Mouse (Mus musculus) intestine, embryonic 16.5 days (tissue): Measurements from ENCODE around the gene Cradd. TPM values are rescaled to one million over a fixed set of nuclear protein-coding genes. Genes with fewer than 3 reads are reported as not detected.

Source experiments
- ATAC-seq: fragments of 200-750 bp; cut with Nextera tagmentation; 2 replicates; pipeline ENCODE4 v1.8.0; 2017; ENCODE audit warnings: moderate TSS enrichment, moderate library complexity
- H3K27ac ChIP-seq: fragments of 300-500 bp; sonication (generic); 2 replicates; pipeline ENCODE4 v1.5.1; 2014; ENCODE audit warnings: mild to moderate bottlenecking, low read length
- H3K27me3 ChIP-seq: fragments of 300-500 bp; sonication (generic); replicated peaks from 2 replicates; pipeline ENCODE4 v1.6.1; 2014; ENCODE audit warnings: low read length, control low read depth, mixed read lengths; ENCODE audit not compliant: control insufficient read depth, insufficient read depth
- H3K36me3 ChIP-seq: fragments of 300-500 bp; sonication (generic); 2 replicates; pipeline ENCODE4 v1.6.1; 2014; ENCODE audit warnings: low read length, control low read depth; ENCODE audit not compliant: control insufficient read depth, insufficient read depth
- H3K4me1 ChIP-seq: fragments of 300-500 bp; sonication (generic); 2 replicates; pipeline ENCODE4 v1.6.1; 2014; ENCODE audit warnings: low read length, control low read depth, mixed read lengths; ENCODE audit not compliant: control insufficient read depth, insufficient read depth
- H3K4me2 ChIP-seq: fragments of 300-500 bp; sonication (generic); 2 replicates; pipeline ENCODE4 v1.6.1; 2014; ENCODE audit warnings: low read depth, low read length, control low read depth
- H3K4me3 ChIP-seq: fragments of 300-500 bp; sonication (generic); 2 replicates; pipeline ENCODE4 v1.5.1; 2014; ENCODE audit warnings: mild to moderate bottlenecking, low read length
- H3K9ac ChIP-seq: fragments of 300-500 bp; sonication (generic); 2 replicates; pipeline ENCODE4 v1.6.1; 2014; ENCODE audit warnings: low read depth, low read length
- H3K9me3 ChIP-seq: fragments of 300-500 bp; sonication (generic); 2 replicates; pipeline ENCODE4 v1.6.1; 2016; ENCODE audit warnings: low read length, control low read depth; ENCODE audit not compliant: control insufficient read depth
- WGBS: fragments of 180-500 bp; shearing (Covaris S2); extraction: QIAGEN DNeasy Blood & Tissue Kit; methylation state at CpG from one replicate; pipeline ENCODE4 v1.1.7; 2014; 5-methylcytosine and 5-hydroxymethylcytosine counted together
- polyA plus RNA-seq: library from polyadenylated mRNA; unstranded; fragments of >200 nt; fragmentation: Nextera tagmentation; extraction: Ambion mirVana; gene quantifications from 2 replicates; pipeline ENCODE4 v1.2.1, GENCODE M21; 2015

Cradd gene
- polyA plus RNA-seq, 1 experiment from 2014 or later: 11.8 TPM

- H3K4me3 ChIP-seq: no peak overlapping the region
- 0 out of 2 replicates have a peak, but pooled peaks cover 6% of the 10 kb centered on the region for H3K4me1 ChIP-seq
- H3K27me3 ChIP-seq: no peaks in the 10 kb centered on the region
- no peaks in the 10 kb centered on the region for H3K36me3 ChIP-seq
- 84% methylated on average over 8 of the region's 8 CpGs for WGBS
- no peak for ATAC-seq
- no peaks in the 10 kb centered on the region for H3K9me3 ChIP-seq
- no peak overlapping the region for H3K4me2 ChIP-seq
- H3K9ac ChIP-seq: no peak overlapping the region
- no peak overlapping the region for H3K27ac ChIP-seq
Observed at GRCm38 (mm10) chr10:95300178-95300793, 23.6 kb downstream of the Cradd start.

DNA sequence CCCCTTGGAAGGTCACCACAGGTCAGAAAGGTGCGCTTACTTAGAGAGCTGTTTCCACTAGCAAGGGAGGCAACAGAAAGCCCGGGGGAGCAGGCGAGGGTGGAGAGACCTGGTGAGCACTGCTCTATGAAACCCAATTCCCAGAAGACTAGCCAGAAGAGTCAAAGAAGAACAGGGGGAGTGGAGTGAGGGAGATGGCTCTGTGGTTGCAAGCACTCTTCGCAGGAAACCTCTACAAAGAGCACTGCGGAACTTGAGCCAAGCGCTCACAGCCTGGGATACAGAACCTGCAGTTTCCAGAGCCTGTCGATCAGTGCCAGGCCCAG, 24.2 kb downstream of the Cradd start:
- H3K4me3 ChIP-seq: no peak overlapping the region
- no peak overlapping the region for H3K9ac ChIP-seq
- H3K27ac ChIP-seq: no peak overlapping the region
- no peak overlapping the region for H3K4me2 ChIP-seq
- H3K9me3 ChIP-seq: no peaks in the 10 kb centered on the region
- no peaks in the 10 kb centered on the region for H3K36me3 ChIP-seq
- 75% methylated on average over 7 of the region's 7 CpGs for WGBS
- no peaks in the 10 kb centered on the region for H3K27me3 ChIP-seq
- ATAC-seq: no peak
- H3K4me1 ChIP-seq: 0 out of 2 replicates have a peak, but pooled peaks cover 6% of the 10 kb centered on the region

DNA sequence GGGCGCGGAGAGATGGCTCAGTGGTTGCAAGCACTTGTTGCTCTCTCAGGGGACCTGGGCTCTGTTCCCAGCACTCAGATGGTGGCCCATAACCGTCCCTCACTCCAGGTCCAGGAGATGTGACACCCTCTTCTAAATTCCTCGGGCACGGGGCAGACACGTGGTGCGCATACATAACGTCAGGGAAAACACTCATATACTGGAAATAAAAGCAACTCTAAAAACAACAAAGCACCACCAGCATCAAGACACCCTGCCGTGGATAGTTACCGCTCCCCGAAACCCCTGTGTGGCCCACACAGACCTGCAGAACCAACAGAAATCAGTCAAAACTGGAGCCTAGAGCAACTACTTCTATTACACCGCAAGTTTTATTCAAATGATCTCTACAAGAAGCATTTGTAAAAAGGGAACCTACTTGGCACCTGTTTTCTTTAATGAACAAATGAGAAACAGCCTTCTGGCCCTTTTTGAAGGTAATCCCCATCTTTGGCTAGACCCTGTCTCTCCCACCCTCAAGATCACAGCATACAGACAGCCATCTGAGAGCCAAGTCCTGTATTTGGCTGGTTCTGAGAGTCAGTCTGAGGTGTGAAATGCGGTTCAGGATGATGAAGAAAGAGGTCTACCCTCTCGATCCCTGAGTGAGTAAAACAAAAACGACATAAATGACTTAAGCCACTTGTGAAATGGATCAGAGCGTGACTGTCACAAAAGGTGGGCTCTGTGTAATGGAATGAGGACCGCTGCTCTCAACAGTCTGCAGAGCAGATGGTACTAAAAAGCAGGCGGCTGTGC, 24.7 kb downstream of the Cradd start:
- H3K4me2 ChIP-seq: no peak overlapping the region
- no peak overlapping the region for H3K27ac ChIP-seq
- 84% methylated on average over 18 of the region's 18 CpGs for WGBS
- no peaks in the 10 kb centered on the region for H3K36me3 ChIP-seq
- no peaks in the 10 kb centered on the region for H3K27me3 ChIP-seq
- H3K4me3 ChIP-seq: no peak overlapping the region
- no peaks in the 10 kb centered on the region for H3K9me3 ChIP-seq
- no peak overlapping the region for H3K9ac ChIP-seq
- no peak for ATAC-seq
- H3K4me1 ChIP-seq: 0 out of 2 replicates have a peak, but pooled peaks cover 4% of the 10 kb centered on the region

GRCm38 (mm10) chr10:95298504-95298903, 25.4 kb downstream of the Cradd start:
- ATAC-seq: no peak
- Histone ChIP-seq H3K4me2 (no peak overlapping the region), H3K9ac (no peak overlapping the region), H3K36me3 (no peaks in the 10 kb centered on the region), H3K9me3 (no peaks in the 10 kb centered on the region), H3K4me3 (no peak overlapping the region), H3K27ac (no peak overlapping the region), H3K4me1 (no peaks in the 10 kb centered on the region), H3K27me3 (no peaks in the 10 kb centered on the region)
- 82% methylated on average over 6 of the region's 6 CpGs for WGBS

- H3K36me3 ChIP-seq: no peaks in the 10 kb centered on the region
- ATAC-seq: no peak
Observed at GRCm38 (mm10) chr10:95297690-95298104, 26.2 kb downstream of the Cradd start.

DNA sequence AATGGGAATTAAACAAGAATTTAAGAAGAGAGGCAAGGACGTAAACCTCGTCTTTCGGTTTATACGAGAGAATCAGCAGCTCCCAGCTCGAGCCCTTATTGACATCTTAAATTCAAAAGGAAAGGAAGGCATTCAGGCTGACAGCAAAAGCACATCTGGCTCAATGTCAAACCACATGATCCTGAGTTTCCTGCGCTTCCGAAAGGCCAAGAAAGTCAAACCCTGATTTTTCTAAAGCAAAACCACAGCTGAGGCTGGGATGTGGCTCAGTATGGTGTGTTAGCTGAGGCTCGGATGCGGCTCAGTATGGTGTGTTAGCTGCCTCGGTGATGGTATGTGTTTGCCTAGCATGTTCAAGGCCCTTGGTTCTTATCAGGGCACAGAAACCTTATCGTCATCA, 26.9 kb downstream of the Cradd start:
- Histone ChIP-seq H3K9ac (no peak overlapping the region), H3K27ac (no peak overlapping the region), H3K4me3 (no peak overlapping the region), H3K27me3 (no peaks in the 10 kb centered on the region), H3K36me3 (no peaks in the 10 kb centered on the region), H3K9me3 (no peaks in the 10 kb centered on the region), H3K4me1 (no peaks in the 10 kb centered on the region), H3K4me2 (no peak overlapping the region)
- ATAC-seq: no peak
- 54% methylated on average over 11 of the region's 11 CpGs for WGBS

More at GRCm38 (mm10) chr10:95297690-95298104, 26.2 kb downstream of the Cradd start:
- 81% methylated on average over 9 of the region's 9 CpGs for WGBS
- no peak overlapping the region for H3K9ac ChIP-seq
- no peaks in the 10 kb centered on the region for H3K4me1 ChIP-seq
- H3K4me2 ChIP-seq: no peak overlapping the region
- no peaks in the 10 kb centered on the region for H3K27me3 ChIP-seq
- no peak overlapping the region for H3K4me3 ChIP-seq
- no peak overlapping the region for H3K27ac ChIP-seq
- H3K9me3 ChIP-seq: no peaks in the 10 kb centered on the region

DNA sequence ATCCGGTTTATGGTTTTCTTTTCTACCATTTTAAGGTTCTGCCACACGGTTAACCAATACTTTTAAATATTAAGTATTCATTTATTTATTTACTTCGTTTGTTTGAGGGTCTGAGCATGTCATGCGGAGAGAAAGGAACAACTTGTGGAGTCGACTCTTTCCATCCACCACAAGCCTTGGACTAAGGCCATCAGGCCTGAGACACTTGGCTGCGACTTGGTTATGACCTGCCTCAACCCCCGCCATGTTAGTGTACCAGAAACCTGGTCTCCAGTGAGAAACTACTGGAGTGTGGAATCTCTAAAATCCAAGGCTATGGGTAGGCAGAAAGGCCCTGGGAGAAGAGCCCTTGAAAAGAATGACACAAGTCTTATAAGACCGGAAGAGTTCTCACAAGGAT, 30.7 kb downstream of the Cradd start:
- no peak overlapping the region for H3K4me2 ChIP-seq

DNA sequence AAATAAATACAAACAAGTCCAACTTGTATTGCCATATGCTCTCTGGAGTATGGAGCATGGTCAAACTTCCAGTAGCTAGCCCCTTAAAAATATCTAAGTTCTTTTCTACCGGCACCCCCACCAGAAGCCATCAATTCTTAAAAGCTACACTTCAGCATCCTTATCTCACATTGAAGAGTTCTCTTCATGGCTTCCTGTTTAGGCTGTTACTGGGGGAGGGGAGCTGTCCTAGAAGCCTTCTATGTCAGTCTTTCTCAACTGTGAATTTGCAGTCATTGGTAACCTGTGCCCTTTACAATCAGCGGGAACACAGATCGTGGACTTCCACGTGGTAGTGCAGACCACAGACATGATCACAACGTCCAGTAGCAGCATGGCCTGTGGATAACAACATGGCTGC, 31.7 kb downstream of the Cradd start:
- Histone ChIP-seq H3K9ac (no peak overlapping the region), H3K4me1 (no peaks in the 10 kb centered on the region), H3K36me3 (no peaks in the 10 kb centered on the region), H3K4me3 (no peak overlapping the region), H3K4me2 (no peak overlapping the region), H3K9me3 (no peaks in the 10 kb centered on the region), H3K27ac (no peak overlapping the region), H3K27me3 (no peaks in the 10 kb centered on the region)
- WGBS: 85% methylated on average over 5 of the region's 5 CpGs
- no peak for ATAC-seq

More for the DNA sequence above, 30.7 kb downstream of the Cradd start:
- no peaks in the 10 kb centered on the region for H3K9me3 ChIP-seq
- WGBS: 89% methylated on average over 8 of the region's 8 CpGs
- no peaks in the 10 kb centered on the region for H3K27me3 ChIP-seq
- no peak overlapping the region for H3K4me3 ChIP-seq
- no peak for ATAC-seq
- no peak overlapping the region for H3K9ac ChIP-seq
- H3K27ac ChIP-seq: no peak overlapping the region
- H3K36me3 ChIP-seq: no peaks in the 10 kb centered on the region
- H3K4me1 ChIP-seq: no peaks in the 10 kb centered on the region

- no peaks in the 10 kb centered on the region for H3K27me3 ChIP-seq
- H3K4me2 ChIP-seq: no peak overlapping the region
- no peak overlapping the region for H3K4me3 ChIP-seq
- no peaks in the 10 kb centered on the region for H3K4me1 ChIP-seq
- no peaks in the 10 kb centered on the region for H3K9me3 ChIP-seq
- WGBS: 83% methylated on average over 13 of the region's 13 CpGs
- H3K27ac ChIP-seq: no peak overlapping the region
- ATAC-seq: no peak
- no peaks in the 10 kb centered on the region for H3K36me3 ChIP-seq
- no peak overlapping the region for H3K9ac ChIP-seq
Observed at GRCm38 (mm10) chr10:95291133-95291876, 32.6 kb downstream of the Cradd start.
